Mouse (Mus musculus) G1E (cell line): Measurements from ENCODE around the gene Gm42674.

ENCODE experiments used
- CTCF ChIP-seq: IDR thresholded peaks from 2 replicates; pipeline ENCODE4 v1.5.1; 2012; ENCODE audit warnings: low read depth, low read length, inconsistent platforms, mixed read lengths
- GATA1 ChIP-seq: IDR thresholded peaks from 2 replicates; pipeline ENCODE4 v1.6.1; 2012; ENCODE audit warnings: borderline replicate concordance, low read length, inconsistent platforms, mixed read lengths
- GATA2 ChIP-seq: IDR thresholded peaks from 2 replicates; pipeline ENCODE4 v1.6.1; 2012; ENCODE audit warnings: low read depth, low read length, inconsistent platforms, borderline replicate concordance
- POLR2AphosphoS5 ChIP-seq: IDR thresholded peaks from 2 replicates; pipeline ENCODE4 v1.6.1; 2012; ENCODE audit warnings: low read depth, low read length, inconsistent platforms; ENCODE audit not compliant: insufficient replicate concordance
- TAL1 ChIP-seq: conservative IDR thresholded peaks from 2 replicates; pipeline ENCODE4 v1.6.1; 2012; ENCODE audit warnings: low read depth, low read length, inconsistent platforms, mixed read lengths

DNA sequence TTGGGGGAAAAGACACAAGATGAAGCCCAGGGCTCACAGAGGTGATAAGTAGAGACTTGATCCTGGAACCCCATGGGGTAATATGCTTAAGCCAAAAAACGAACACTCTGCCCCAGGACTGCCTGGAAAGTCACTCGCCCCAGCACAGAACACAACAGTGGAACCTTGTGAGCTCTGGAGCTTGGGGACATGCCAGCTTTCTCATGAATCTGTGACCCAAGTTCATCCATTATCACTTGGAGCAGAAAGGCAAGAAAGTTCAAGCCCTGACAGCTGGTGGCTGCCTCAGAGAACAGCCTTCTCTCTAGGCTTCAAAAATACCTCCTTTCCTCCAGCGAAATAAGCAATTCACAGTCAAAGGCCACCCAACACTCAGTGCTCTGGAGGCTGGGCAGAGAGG lies 2.3 kb upstream of the Gm42674 start:
- TF ChIP-seq GATA1 (no peak), CTCF (no peak), POLR2AphosphoS5 (no peak), GATA2 (no peak), TAL1 (no peak)
